Mouse (Mus musculus) urinary bladder, postnatal 4 days (tissue): ENCODE results near the gene Mrgpra6.

Source experiments
- DNase-seq, 2 experiments: peaks; one replicate each; pipeline ENCODE4 v3.0.0; 2021 to 2022; ENCODE audit warnings: low spot score in 2 of 2

The Mrgpra6 gene

GRCm38 (mm10) chr7:47204830-47205229, at the start of gene Mrgpra6:
Mrgpra6 (minus strand) TSS chr7:47204920.
- no peak for DNase-seq

GRCm38 (mm10) chr7:47252770-47253169, 48.0 kb upstream of the Mrgpra6 start, which contains the start of gene Mrgpra9:
Mrgpra9 (minus strand) TSS chr7:47252848.
- DNase-seq: no peak

GRCm38 (mm10) chr7:47244658-47245057, 39.9 kb upstream of the Mrgpra6 start:
- DNase-seq: no peak

GRCm38 (mm10) chr7:47195271-47195670, 9.4 kb downstream of the Mrgpra6 start:
- no peak for DNase-seq

GRCm38 (mm10) chr7:47170814-47171213, 33.9 kb downstream of the Mrgpra6 start:
- no peak for DNase-seq

- no peak for DNase-seq
Observed at GRCm38 (mm10) chr7:47165028-47165427, 39.7 kb downstream of the Mrgpra6 start.

- DNase-seq: no peak
Observed at GRCm38 (mm10) chr7:47163203-47163602, 41.5 kb downstream of the Mrgpra6 start.

GRCm38 (mm10) chr7:47158451-47158850, 46.3 kb downstream of the Mrgpra6 start:
- no peak for DNase-seq

- DNase-seq: no peak
Observed at GRCm38 (mm10) chr7:47157743-47158142, 47.0 kb downstream of the Mrgpra6 start.

GRCm38 (mm10) chr7:47155849-47156248, 48.9 kb downstream of the Mrgpra6 start:
- DNase-seq: no peak

GRCm38 (mm10) chr7:47155396-47155795, 49.3 kb downstream of the Mrgpra6 start:
- DNase-seq: no peak

- no peak for DNase-seq
Observed at GRCm38 (mm10) chr7:47150420-47151061, 54.2 kb downstream of the Mrgpra6 start.

GRCm38 (mm10) chr7:47148298-47148697, 56.4 kb downstream of the Mrgpra6 start:
- no peak for DNase-seq

GRCm38 (mm10) chr7:47146034-47146812, 58.5 kb downstream of the Mrgpra6 start:
- DNase-seq: no peak

- no peak for DNase-seq
Observed at GRCm38 (mm10) chr7:47144299-47144698, 60.4 kb downstream of the Mrgpra6 start.

- DNase-seq: no peak
Observed at GRCm38 (mm10) chr7:47139823-47140325, 64.8 kb downstream of the Mrgpra6 start.
